Mouse (Mus musculus) right cerebral cortex, postnatal 14 days (tissue): Measurements from ENCODE around the gene Plxna4.
A peak's percentile ranks its signal among the peaks of the same experiment; 100 is the strongest.

Experiments used
- DNase-seq: peaks from one replicate; pipeline ENCODE4 v3.0.0; 2022

Plxna4 gene

GRCm38 (mm10) chr6:32224007-32224703 lies 363.8 kb downstream of the Plxna4 start:
- no peak for DNase-seq

- peak; percentile 26 for DNase-seq
Measured at GRCm38 (mm10) chr6:32220765-32221164, 367.2 kb downstream of the Plxna4 start.

DNA sequence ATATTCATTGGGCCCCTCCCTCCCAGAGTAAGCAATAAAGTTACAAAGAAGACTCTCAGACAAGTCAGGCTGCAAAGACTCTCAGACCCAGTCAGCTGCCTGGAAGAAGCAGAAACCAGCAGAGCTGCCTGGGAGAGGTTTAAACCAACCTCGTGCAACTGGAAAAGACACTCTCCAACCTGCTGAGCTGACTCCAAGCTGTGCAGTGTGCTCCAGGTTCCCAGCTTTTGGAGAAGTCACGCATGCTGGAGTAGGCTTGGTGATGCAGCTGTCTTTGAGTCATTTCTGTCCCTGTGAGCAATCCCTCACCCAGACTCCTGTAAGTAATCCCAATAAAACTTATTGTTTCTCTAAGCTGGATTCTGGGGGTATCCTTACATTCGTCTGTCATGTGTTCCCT lies 369.4 kb downstream of the Plxna4 start:
- no peak for DNase-seq

- DNase-seq = no peak
Measured at GRCm38 (mm10) chr6:32212439-32212838, 375.6 kb downstream of the Plxna4 start.

- DNase-seq = no peak
Measured at GRCm38 (mm10) chr6:32210139-32210538, 377.9 kb downstream of the Plxna4 start.

DNA sequence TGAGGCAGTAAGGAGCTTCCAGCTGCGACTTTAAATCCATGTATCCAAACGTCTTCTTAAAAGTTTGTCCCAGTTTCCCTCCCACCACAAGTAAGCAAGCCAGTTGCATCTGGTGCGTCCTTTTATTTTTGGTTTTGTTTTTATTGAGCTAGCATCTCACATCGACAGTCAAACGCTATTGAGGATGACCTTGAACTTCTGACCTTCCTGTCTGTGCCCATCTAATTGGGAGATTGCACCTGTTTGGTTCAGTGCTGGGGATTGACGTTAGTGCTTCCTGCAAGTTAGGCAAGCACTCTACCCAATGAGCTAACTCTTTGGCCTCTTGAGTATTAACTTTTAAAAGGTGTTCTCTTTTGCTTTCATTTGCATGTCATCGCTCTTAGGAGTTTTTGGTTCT lies 379.0 kb downstream of the Plxna4 start:
- DNase-seq = no peak

GRCm38 (mm10) chr6:32204253-32204652 lies 383.7 kb downstream of the Plxna4 start:
- no peak for DNase-seq

- no peak for DNase-seq
Measured at GRCm38 (mm10) chr6:32203389-32203788, 384.6 kb downstream of the Plxna4 start.

GRCm38 (mm10) chr6:32202664-32203192 lies 385.3 kb downstream of the Plxna4 start:
- DNase-seq = no peak

DNA sequence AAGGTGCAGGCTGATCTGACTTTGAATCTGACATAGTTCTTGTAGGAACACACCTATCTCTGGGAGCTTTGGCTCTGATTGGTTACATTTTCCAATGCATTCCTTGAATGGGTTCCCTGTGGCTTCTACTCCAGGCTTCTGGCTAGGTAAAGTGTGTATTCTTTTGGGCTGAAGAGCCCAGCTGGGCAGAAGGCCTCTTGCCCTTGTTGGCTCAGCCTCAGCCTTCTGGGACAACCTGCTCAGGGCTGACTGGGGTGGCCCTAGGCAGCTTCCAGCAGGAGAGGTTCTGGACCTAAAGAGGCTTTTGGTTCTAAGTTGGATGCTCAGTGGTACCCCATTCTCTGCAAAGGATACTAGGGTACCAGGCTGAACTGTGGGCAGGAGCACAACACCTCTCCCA lies 386.5 kb downstream of the Plxna4 start:
- no peak for DNase-seq

GRCm38 (mm10) chr6:32199616-32200015 lies 388.4 kb downstream of the Plxna4 start:
- no peak for DNase-seq

DNA sequence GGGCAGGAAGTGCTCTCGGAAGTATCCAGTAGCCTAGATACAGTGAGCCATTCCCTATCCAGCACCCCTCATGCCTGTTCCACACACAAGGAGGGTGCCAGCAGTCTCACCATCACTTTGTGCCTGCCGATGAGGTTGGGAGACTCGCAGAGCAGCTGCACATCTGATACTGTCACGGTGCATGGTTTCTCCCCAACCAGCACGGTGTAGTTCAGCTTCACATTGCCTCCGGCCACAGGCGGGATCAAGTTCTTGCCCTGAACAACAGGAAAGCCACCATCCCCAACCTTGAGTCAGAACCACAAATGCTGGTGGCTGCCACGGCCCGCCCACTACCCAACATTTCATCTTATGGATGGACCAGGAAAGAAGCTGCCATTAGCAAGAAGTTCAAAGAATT lies 391.1 kb downstream of the Plxna4 start:
- no peak for DNase-seq

DNA sequence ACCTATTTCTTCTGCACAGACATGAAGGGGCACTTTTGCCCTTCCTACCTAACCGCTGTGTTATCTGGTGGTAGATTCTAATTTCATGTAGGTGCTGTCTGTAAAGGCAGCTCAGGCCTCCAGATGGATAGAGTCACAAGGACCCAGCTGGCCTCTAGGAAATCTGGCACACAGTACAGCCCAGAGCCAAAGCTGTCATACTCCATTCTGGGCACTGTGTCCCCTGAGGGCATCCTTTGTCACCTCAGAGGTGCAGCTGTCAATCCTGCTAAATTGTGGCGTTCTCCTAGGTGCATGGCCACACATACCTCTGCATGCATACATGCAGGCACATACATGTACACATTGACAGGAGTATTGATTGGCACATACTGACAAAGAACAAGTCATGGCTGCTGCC lies 394.9 kb downstream of the Plxna4 start:
- no peak for DNase-seq

DNA sequence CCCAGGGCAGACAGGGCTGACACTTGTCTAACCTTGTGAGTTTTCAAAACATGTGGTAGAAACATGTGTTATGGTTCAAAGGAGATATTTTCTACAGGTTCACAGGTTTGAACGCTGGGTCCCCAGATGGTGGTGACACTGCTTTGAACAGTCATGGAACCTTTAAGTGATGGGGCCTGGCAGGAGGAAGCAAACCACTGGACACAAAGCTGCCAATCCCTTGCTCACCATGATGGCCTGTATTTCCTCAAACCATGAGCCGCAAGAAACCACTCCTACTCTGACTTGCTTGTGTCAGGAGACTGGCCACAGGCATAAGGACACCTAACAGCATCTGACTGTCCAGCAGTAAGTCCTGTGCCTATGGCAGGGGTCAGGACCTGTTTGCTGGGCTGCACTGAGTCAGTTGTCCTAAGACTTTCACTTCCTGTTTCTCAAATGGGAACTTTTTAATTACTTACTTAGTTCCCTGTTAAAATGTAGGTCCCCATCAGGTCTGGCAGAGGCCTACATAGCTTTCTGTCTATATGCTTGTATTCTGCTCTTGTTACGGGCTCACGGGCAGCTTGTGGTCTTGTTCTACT lies 403.5 kb downstream of the Plxna4 start:
- DNase-seq = no peak

DNA sequence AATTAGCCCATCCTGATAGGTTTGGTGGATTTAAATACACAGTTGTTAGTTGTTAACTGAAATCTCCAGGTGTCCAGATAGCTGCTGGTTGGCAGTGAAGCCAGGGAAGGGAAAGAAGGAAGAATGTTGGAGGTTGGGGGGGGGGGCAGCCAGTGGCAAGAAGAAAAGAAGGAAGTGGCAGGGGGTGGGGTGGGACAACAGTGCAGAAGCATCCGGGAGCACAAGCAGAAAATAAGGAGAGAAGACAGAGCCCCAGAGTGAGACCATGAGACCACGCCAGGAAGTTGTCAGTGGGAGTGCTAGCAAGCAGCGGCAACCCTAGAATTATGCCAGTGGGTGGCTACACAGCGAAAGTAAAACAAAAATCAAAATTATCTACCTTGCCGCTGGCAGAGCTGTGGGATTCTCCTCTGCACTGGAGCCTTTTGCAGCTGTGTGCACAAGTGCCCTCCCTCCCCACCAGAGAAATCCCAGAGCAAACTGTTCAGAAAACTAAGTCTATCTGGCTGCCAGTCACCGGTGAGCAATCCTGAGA lies 404.3 kb downstream of the Plxna4 start:
- no peak for DNase-seq

GRCm38 (mm10) chr6:32180012-32180358 lies 408.0 kb downstream of the Plxna4 start:
- DNase-seq = no peak

GRCm38 (mm10) chr6:32179346-32180011 lies 408.5 kb downstream of the Plxna4 start:
- DNase-seq = no peak

DNA sequence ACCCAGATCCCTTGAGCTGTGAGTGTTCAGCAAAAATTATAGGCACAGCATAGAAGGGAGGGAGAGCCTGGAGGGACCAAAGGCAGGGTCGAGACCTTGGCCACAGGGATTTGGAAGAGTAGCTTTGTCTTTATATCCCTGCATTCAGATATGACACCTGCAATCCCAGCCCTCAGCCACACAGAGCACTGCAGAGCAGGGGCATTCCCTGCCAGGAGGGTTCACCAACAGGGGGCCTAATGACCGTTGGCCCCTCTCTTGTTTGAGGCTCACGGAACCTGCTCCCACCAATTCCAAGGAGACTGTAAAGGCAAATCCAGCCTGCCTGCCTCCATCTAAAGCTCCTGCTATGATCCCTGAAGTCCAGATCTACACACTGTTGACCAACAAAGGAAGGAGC lies 410.1 kb downstream of the Plxna4 start:
- DNase-seq = no peak

DNA sequence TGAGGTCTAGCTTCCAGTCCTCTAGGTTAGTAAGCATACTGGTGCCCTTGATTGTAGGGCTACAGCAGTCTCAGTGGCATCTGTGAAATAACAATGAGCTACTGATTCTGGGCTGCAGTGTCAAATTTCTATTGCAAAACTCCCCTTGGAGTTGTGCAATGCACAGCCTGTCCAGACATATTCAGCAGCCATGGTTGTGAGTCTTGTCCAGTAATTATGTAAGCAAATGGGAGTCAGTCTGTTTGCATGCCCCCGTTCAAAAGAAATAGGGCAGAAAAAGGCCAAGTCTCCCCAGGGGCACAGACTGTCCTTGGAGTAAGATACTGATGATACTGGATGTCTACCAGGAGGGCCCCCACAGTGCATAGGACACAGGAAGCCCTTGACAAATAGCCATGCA lies 420.3 kb downstream of the Plxna4 start:
- no peak for DNase-seq

GRCm38 (mm10) chr6:32160370-32160769 lies 427.6 kb downstream of the Plxna4 start:
- DNase-seq = no peak

- DNase-seq = no peak
Measured at GRCm38 (mm10) chr6:32159931-32160330, 428.1 kb downstream of the Plxna4 start.

- no peak for DNase-seq
Measured at GRCm38 (mm10) chr6:32158347-32158746, 429.6 kb downstream of the Plxna4 start.

- DNase-seq = no peak
Measured at GRCm38 (mm10) chr6:32153170-32153569, 434.8 kb downstream of the Plxna4 start.

DNA sequence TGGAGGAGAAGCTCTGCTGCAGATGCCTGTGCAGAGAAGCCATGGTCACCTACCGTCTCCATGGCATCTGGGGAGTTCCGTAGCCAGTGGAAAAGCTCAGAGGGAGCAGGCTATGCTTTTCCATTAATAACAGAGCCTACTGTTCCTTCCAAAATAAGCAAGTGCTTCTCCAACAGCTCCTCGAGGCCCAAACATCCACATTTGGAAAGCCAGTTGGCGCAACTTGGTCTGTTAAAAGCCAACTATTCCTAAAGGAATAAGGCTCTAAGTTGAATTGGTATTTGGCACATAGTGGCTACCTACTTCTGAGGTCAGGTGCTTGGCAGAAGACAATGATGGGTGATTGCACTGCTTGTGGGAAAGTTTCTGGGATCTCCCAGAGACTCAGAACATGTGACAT lies 437.2 kb downstream of the Plxna4 start:
- DNase-seq = no peak
